Mouse (Mus musculus) heart, adult 2 months (tissue): ENCODE measurements around the gene Lpcat2. TPM values are rescaled to one million over a fixed set of nuclear protein-coding genes. Genes with fewer than 3 reads are reported as not detected.

Experiments
- DNase-seq, 2 experiments: peaks; one replicate each; pipeline ENCODE4 v3.0.0; 2021
- H3K27ac ChIP-seq: fragments of 200-600 bp; 2 replicates; pipeline ENCODE4 v1.8.1; 2022
- H3K27me3 ChIP-seq: fragments of 200-500 bp; 2 replicates; pipeline ENCODE4 v1.6.1; 2012; ENCODE audit warnings: mild to moderate bottlenecking, low read length, inconsistent platforms, mixed read lengths; ENCODE audit not compliant: control insufficient read depth, insufficient read depth
- H3K36me3 ChIP-seq: fragments of 200-500 bp; 2 replicates; pipeline ENCODE4 v1.6.1; 2012; ENCODE audit warnings: low read length, inconsistent platforms; ENCODE audit not compliant: control insufficient read depth, insufficient read depth
- H3K4me1 ChIP-seq: fragments of 200-500 bp; 2 replicates; pipeline ENCODE4 v1.6.1; 2011; ENCODE audit warnings: low read length; ENCODE audit not compliant: control insufficient read depth, insufficient read depth
- H3K4me3 ChIP-seq: fragments of 200-600 bp; 2 replicates; pipeline ENCODE4 v1.8.1; 2022
- H3K79me2 ChIP-seq: fragments of 200-500 bp; replicated peaks from 2 replicates; pipeline ENCODE4 v1.6.1; 2012; ENCODE audit warnings: mild to moderate bottlenecking, inconsistent platforms, low read length, moderate library complexity, mixed read lengths; ENCODE audit not compliant: control insufficient read depth, insufficient read depth
- H3K9ac ChIP-seq: fragments of 200-500 bp; 2 replicates; pipeline ENCODE4 v1.6.1; 2012; ENCODE audit warnings: low read depth, mild to moderate bottlenecking, control low read depth, inconsistent platforms, low read length, mixed read lengths
- CTCF ChIP-seq: fragments of 200-600 bp; IDR thresholded peaks from 2 replicates; pipeline ENCODE4 v1.8.1; 2022; ENCODE audit warnings: antibody characterized with exemption, mild to moderate bottlenecking, moderate library complexity
- EP300 ChIP-seq: fragments of 200-500 bp; IDR thresholded peaks from 2 replicates; pipeline ENCODE4 v1.6.1; 2011; ENCODE audit warnings: low read depth, low read length, control low read depth; ENCODE audit not compliant: insufficient read depth
- POLR2A ChIP-seq: fragments of 200-500 bp; IDR thresholded peaks from 2 replicates; pipeline ENCODE4 v1.6.1; 2011; ENCODE audit warnings: mild to moderate bottlenecking, low read depth, low read length, control low read depth; ENCODE audit not compliant: insufficient read depth
- WGBS: fragments of 180-500 bp; shearing (Covaris S2); methylation state at CpG from one replicate; pipeline ENCODE4 v1.1.7; 2018; 5-methylcytosine and 5-hydroxymethylcytosine counted together
- intact Hi-C: fragments of 180-260 bp; cut with DNase I; formaldehyde crosslinking; loops from one replicate; pipeline ENCODE4 v1.15.1; 2025
- microRNA-seq, 2 experiments: library from miRNA; unstranded; fragments of <30 nt; microRNA quantifications; one replicate each; pipeline ENCODE4 v1.2.0; 2021
- polyA plus RNA-seq: library from polyadenylated mRNA; depleted of rRNA; stranded (reverse); fragments of >200 nt; gene quantifications from 2 replicates; pipeline ENCODE4 v1.2.3, GENCODE M21; 2012; rRNA removed
- total RNA-seq, 2 experiments: library from RNA; stranded (reverse); gene quantifications; 2 replicates each; pipeline ENCODE4 v1.2.3; 2021

Gene Lpcat2
- total and polyA plus RNA-seq, 3 experiments, result 0.72 to 1.4 (median 0.89) TPM

GRCm38 (mm10) chr8:92959779-92960178 is 104.6 kb downstream of the Lpcat2 start, which contains the start of gene Slc6a2:
Slc6a2 (plus strand) TSS chr8:92960079.
- DNase-seq, result no peak
- no peaks in the 10 kb centered on the region for H3K79me2 ChIP-seq
- intact Hi-C loops, result no loop called here
- 61% methylated on average over 10 of the region's 10 CpGs for WGBS
- H3K9ac ChIP-seq, result no peak within 1 kb of the TSS
- H3K27me3 ChIP-seq, result peaks cover 5% of the 10 kb centered on the region; the same call in 1 of the 2 replicates
- H3K4me1 ChIP-seq, result no peaks in the 10 kb centered on the region
- no peak within 1 kb of the TSS for H3K27ac ChIP-seq
- 0 out of 2 replicates have a peak within 1 kb of the TSS, but pooled peaks have one; percentile 12 for H3K4me3 ChIP-seq
- TF ChIP-seq POLR2A, result no peak
- H3K36me3 ChIP-seq, result no peaks in the 10 kb centered on the region

DNA sequence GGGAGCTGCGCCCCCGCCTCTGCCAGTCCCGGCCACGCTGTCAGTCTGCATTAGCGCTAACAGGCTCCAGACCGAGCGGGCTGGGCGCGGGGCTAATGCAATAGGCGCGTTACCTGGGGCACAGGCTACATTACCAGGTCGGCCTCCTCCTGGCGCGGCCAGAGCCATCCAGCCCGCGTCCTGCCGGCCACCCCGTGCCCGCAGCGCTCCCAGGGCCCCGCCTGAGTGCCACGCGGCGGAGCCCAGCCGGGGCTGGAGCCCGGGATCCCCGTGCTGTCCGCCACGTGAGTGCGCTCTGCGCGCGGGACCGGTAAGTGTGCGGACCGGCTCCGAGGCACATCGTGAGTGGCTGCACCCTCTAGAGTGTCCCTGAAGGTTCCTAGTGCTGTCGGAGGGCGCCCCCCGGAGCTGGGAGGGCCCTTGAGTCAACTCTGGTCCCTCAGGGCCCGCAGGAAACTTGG is 105.3 kb downstream of the Lpcat2 start:
- H3K27ac ChIP-seq, result no peak overlapping the region
- no peaks in the 10 kb centered on the region for H3K4me1 ChIP-seq
- 0 out of 2 replicates have a peak overlapping the region, but pooled peaks have one; percentile 12 for H3K4me3 ChIP-seq
- WGBS, result 2% methylated on average over 42 of the region's 42 CpGs
- H3K27me3 ChIP-seq, result peaks cover 5% of the 10 kb centered on the region; the same call in 1 of the 2 replicates
- H3K36me3 ChIP-seq, result no peaks in the 10 kb centered on the region
- TF ChIP-seq CTCF (peak; percentile 26), EP300 (no peak), POLR2A (no peak)
- H3K79me2 ChIP-seq, result no peaks in the 10 kb centered on the region
- peak in 1 of 2 experiments; percentile 27 for DNase-seq
- intact Hi-C loops, result no loop called here
- H3K9ac ChIP-seq, result no peak overlapping the region

DNA sequence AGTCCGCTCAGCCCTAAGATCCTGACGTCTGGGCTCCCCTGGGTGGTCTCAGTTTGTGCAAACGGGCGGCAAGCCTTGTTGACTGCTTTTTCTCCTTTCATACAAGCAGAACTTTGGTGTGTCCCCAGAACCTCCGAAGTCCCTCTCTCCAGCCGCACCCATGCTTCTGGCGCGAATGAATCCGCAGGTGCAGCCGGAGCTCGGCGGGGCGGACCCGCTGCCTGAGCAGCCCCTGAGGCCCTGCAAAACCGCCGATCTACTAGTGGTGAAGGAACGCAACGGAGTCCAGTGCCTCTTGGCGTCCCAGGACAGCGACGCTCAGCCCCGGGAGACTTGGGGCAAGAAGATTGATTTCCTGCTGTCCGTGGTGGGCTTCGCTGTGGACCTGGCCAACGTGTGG is 105.9 kb downstream of the Lpcat2 start:
- 2% methylated on average over 25 of the region's 25 CpGs for WGBS
- no peaks in the 10 kb centered on the region for H3K79me2 ChIP-seq
- no peak for DNase-seq
- no peak overlapping the region for H3K9ac ChIP-seq
- H3K27me3 ChIP-seq, result peaks cover 5% of the 10 kb centered on the region; the same call in 1 of the 2 replicates
- no peaks in the 10 kb centered on the region for H3K4me1 ChIP-seq
- TF ChIP-seq CTCF, result no peak
- TF ChIP-seq POLR2A, result no peak
- TF ChIP-seq EP300, result no peak
- no peaks in the 10 kb centered on the region for H3K36me3 ChIP-seq
- no peak overlapping the region for H3K4me3 ChIP-seq
- intact Hi-C loops, result no loop called here
- H3K27ac ChIP-seq, result no peak overlapping the region

- Histone ChIP-seq H3K27me3 (peaks cover 5% of the 10 kb centered on the region; the same call in 1 of the 2 replicates), H3K36me3 (no peaks in the 10 kb centered on the region), H3K27ac (no peak overlapping the region), H3K9ac (no peak overlapping the region), H3K4me3 (no peak overlapping the region), H3K4me1 (no peaks in the 10 kb centered on the region), H3K79me2 (no peaks in the 10 kb centered on the region)
- DNase-seq, result no peak
- TF ChIP-seq EP300, result no peak
- no peak for TF ChIP-seq CTCF
- no peak for TF ChIP-seq POLR2A
- WGBS, result 55% methylated on average over 2 of the region's 2 CpGs
- intact Hi-C loops, result no loop called here
Measured at GRCm38 (mm10) chr8:92964556-92964955, 109.4 kb downstream of the Lpcat2 start.

Small RNA genes within 50 kb of the gene (microRNA-seq; reads per million reads assigned to microRNA genes)
- gene Gm22151, result 0 reads per million in 2 experiments

Other genes with a start within 250 kb of the Lpcat2 start
- gene Irx6, start 181.1 kb upstream of the Lpcat2 start, total RNA-seq, result not detected
- gene Irx6, start 181.1 kb upstream of the Lpcat2 start, polyA plus RNA-seq, result 0.04 TPM in 1 of 2 replicates, not detected in the other
- gene Mmp2, start 28.0 kb upstream of the Lpcat2 start, total RNA-seq, result 10 to 100 TPM; 53.9 to 70.9 TPM
- gene Mmp2, start 28.0 kb upstream of the Lpcat2 start, polyA plus RNA-seq, result 67.4 and 113 TPM in 2 replicates
- gene Capns2, start 46.1 kb downstream of the Lpcat2 start, total RNA-seq, result not detected
- not detected in 2 replicates for gene Capns2, start 46.1 kb downstream of the Lpcat2 start, polyA plus RNA-seq
- under 1 TPM; 0.08 to 0.14 TPM for gene Slc6a2, start 104.7 kb downstream of the Lpcat2 start, total RNA-seq
- gene Slc6a2, start 104.7 kb downstream of the Lpcat2 start, polyA plus RNA-seq, result 0.18 and 0.23 TPM in 2 replicates
- gene Ces1a, start 192.9 kb downstream of the Lpcat2 start, total RNA-seq, result not detected
- not detected in 2 replicates for gene Ces1a, start 192.9 kb downstream of the Lpcat2 start, polyA plus RNA-seq
- not detected for gene Ces1b, start 224.7 kb downstream of the Lpcat2 start, total RNA-seq
- gene Ces1b, start 224.7 kb downstream of the Lpcat2 start, polyA plus RNA-seq, result not detected in 2 replicates